Mouse (Mus musculus) erythroblast, embryonic 14.5 days (primary cell): ENCODE results near the gene Slc6a1. TPM values are rescaled to one million over a fixed set of nuclear protein-coding genes. Genes with fewer than 3 reads are reported as not detected.

Source experiments
- H3K27me3 ChIP-seq: 2 replicates; pipeline ENCODE4 v1.6.1; 2012; ENCODE audit warnings: inconsistent platforms; ENCODE audit not compliant: control insufficient read depth
- H3K36me3 ChIP-seq: 2 replicates; pipeline ENCODE4 v1.6.1; 2012; ENCODE audit warnings: mild to moderate bottlenecking, inconsistent platforms; ENCODE audit not compliant: control insufficient read depth
- H3K4me1 ChIP-seq: 2 replicates; pipeline ENCODE4 v1.6.1; 2012; ENCODE audit warnings: inconsistent platforms; ENCODE audit not compliant: control insufficient read depth
- H3K4me3 ChIP-seq: replicated peaks from 2 replicates; pipeline ENCODE3; 2012; ENCODE audit warnings: moderate library complexity, mild to moderate bottlenecking, inconsistent platforms
- H3K9me3 ChIP-seq: 2 replicates; pipeline ENCODE4 v1.6.1; 2012; ENCODE audit warnings: low read length, inconsistent platforms, mixed read lengths; ENCODE audit not compliant: control insufficient read depth
- GATA1 ChIP-seq: IDR thresholded peaks from 2 replicates; pipeline ENCODE4 v1.6.1; 2012; ENCODE audit warnings: low read length, inconsistent platforms, mixed read lengths
- TAL1 ChIP-seq: IDR thresholded peaks from 3 replicates; pipeline ENCODE4 v1.6.1; 2012; ENCODE audit warnings: low read length, inconsistent platforms, mixed read lengths
- polyA plus RNA-seq: library from polyadenylated mRNA; stranded (reverse); fragments of >175 nt; gene quantifications from 2 replicates; pipeline ENCODE4 v1.2.3, GENCODE M21; 2012

The Slc6a1 gene
- polyA plus RNA-seq, 1 experiment: not detected

GRCm38 (mm10) chr6:114283927-114284703 is 1.7 kb downstream of the Slc6a1 start:
- TF ChIP-seq GATA1 (no peak), TAL1 (no peak)
- Histone ChIP-seq H3K36me3 (no peaks in the 10 kb centered on the region), H3K27me3 (peaks cover 40% of the 10 kb centered on the region), H3K4me3 (no peak overlapping the region), H3K4me1 (no peaks in the 10 kb centered on the region), H3K9me3 (no peaks in the 10 kb centered on the region)

- no peaks in the 10 kb centered on the region for H3K4me1 ChIP-seq
- TF ChIP-seq TAL1 (no peak), GATA1 (no peak)
- H3K9me3 ChIP-seq: no peaks in the 10 kb centered on the region
- H3K36me3 ChIP-seq: no peaks in the 10 kb centered on the region
- H3K4me3 ChIP-seq: no peak overlapping the region
- H3K27me3 ChIP-seq: peaks cover 40% of the 10 kb centered on the region
These were observed 3.0 kb downstream of the Slc6a1 start for GRCm38 (mm10) chr6:114285424-114285823.

GRCm38 (mm10) chr6:114289106-114289505 is 6.7 kb downstream of the Slc6a1 start:
- TF ChIP-seq GATA1 (no peak), TAL1 (no peak)
- H3K4me1 ChIP-seq: no peaks in the 10 kb centered on the region
- H3K9me3 ChIP-seq: no peaks in the 10 kb centered on the region
- no peak overlapping the region for H3K4me3 ChIP-seq
- H3K36me3 ChIP-seq: no peaks in the 10 kb centered on the region
- peaks cover 15% of the 10 kb centered on the region for H3K27me3 ChIP-seq

- H3K4me3 ChIP-seq: no peak overlapping the region
- H3K36me3 ChIP-seq: no peaks in the 10 kb centered on the region
- TF ChIP-seq GATA1 (no peak), TAL1 (no peak)
- H3K27me3 ChIP-seq: peaks cover 4% of the 10 kb centered on the region
- H3K4me1 ChIP-seq: no peaks in the 10 kb centered on the region
- H3K9me3 ChIP-seq: no peaks in the 10 kb centered on the region
These were observed 7.7 kb downstream of the Slc6a1 start for GRCm38 (mm10) chr6:114290184-114290583.

GRCm38 (mm10) chr6:114290929-114291328 is 8.5 kb downstream of the Slc6a1 start:
- no peaks in the 10 kb centered on the region for H3K4me1 ChIP-seq
- H3K36me3 ChIP-seq: no peaks in the 10 kb centered on the region
- no peak for TF ChIP-seq TAL1
- TF ChIP-seq GATA1: no peak
- H3K27me3 ChIP-seq: peaks cover 2% of the 10 kb centered on the region; the same call in 1 of the 2 replicates
- no peak overlapping the region for H3K4me3 ChIP-seq
- H3K9me3 ChIP-seq: no peaks in the 10 kb centered on the region

GRCm38 (mm10) chr6:114291396-114291795 is 9.0 kb downstream of the Slc6a1 start:
- H3K4me3 ChIP-seq: no peak overlapping the region
- H3K27me3 ChIP-seq: peaks cover 2% of the 10 kb centered on the region; the same call in 1 of the 2 replicates
- no peaks in the 10 kb centered on the region for H3K36me3 ChIP-seq
- H3K9me3 ChIP-seq: no peaks in the 10 kb centered on the region
- no peak for TF ChIP-seq GATA1
- TF ChIP-seq TAL1: no peak
- no peaks in the 10 kb centered on the region for H3K4me1 ChIP-seq

GRCm38 (mm10) chr6:114293511-114293910 is 11.1 kb downstream of the Slc6a1 start:
- Histone ChIP-seq H3K27me3 (peaks cover 2% of the 10 kb centered on the region; the same call in 1 of the 2 replicates), H3K36me3 (no peaks in the 10 kb centered on the region), H3K4me3 (no peak overlapping the region), H3K4me1 (no peaks in the 10 kb centered on the region), H3K9me3 (no peaks in the 10 kb centered on the region)
- TF ChIP-seq GATA1 (no peak), TAL1 (no peak)

- no peaks in the 10 kb centered on the region for H3K4me1 ChIP-seq
- no peaks in the 10 kb centered on the region for H3K9me3 ChIP-seq
- no peak for TF ChIP-seq GATA1
- no peak for TF ChIP-seq TAL1
- no peak overlapping the region for H3K4me3 ChIP-seq
- H3K36me3 ChIP-seq: no peaks in the 10 kb centered on the region
- H3K27me3 ChIP-seq: peaks cover 2% of the 10 kb centered on the region; the same call in 1 of the 2 replicates
These were observed 12.7 kb downstream of the Slc6a1 start for GRCm38 (mm10) chr6:114295086-114295485.

GRCm38 (mm10) chr6:114297260-114298002 is 15.0 kb downstream of the Slc6a1 start:
- Histone ChIP-seq H3K4me1 (no peaks in the 10 kb centered on the region), H3K9me3 (no peaks in the 10 kb centered on the region), H3K4me3 (no peak overlapping the region), H3K27me3 (no peaks in the 10 kb centered on the region), H3K36me3 (no peaks in the 10 kb centered on the region)
- TF ChIP-seq GATA1 (no peak), TAL1 (no peak)
